In the genomic region with DNA sequence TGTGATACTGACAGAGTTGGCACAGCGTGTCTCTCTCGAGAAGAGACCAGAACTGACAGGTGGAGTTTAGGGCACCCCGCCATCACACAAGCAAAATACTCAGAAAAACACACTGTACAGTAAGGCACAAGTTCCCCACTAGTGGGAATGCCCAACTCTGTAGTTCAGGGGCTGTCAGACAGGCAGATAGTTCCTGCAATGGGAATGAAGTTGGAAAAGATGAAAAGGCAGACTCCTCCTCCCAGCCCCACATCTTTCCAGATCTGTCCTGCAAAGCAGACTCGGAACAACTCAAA, we compare ENCODE assay signal across 11 mouse cellular contexts.
DNase-seq lines count a peak whose midpoint lies in the region; ATAC-seq lines count a peak whose summit lies in the region.
"Had no signal": no experiment of that assay in that cellular context is flagged by ENCODE, and none has a peak within 500 bp of the region (broad histone marks: within the 10 kb centered on the region; RNA-seq: fewer than 3 reads in every experiment).

No protein-coding gene starts in this region.

- WGBS in forebrain, embryonic 12.5 days: 89% methylated on average over 4 of the region's 4 CpGs
- 95% methylated on average over 4 of the region's 4 CpGs for WGBS in forebrain, embryonic 11.5 days
- WGBS in liver, embryonic 13.5 days (ENCODE audit: insufficient replicate concordance): 68% methylated on average over 4 of the region's 4 CpGs
- 71% methylated on average over 4 of the region's 4 CpGs for WGBS in forebrain, embryonic 15.5 days

- no peak overlapping the region for H3K4me3 ChIP-seq in forebrain, embryonic 12.5 days (replicated peaks)
- H3K4me3 ChIP-seq in forebrain, embryonic 11.5 days (ENCODE audit: low read depth, low read length): no peak overlapping the region
- no peak overlapping the region for H3K4me3 ChIP-seq in liver, embryonic 13.5 days (replicated peaks)
- no peak overlapping the region for H3K4me3 ChIP-seq in forebrain, embryonic 15.5 days

- H3K4me1 ChIP-seq in forebrain, embryonic 12.5 days: peaks cover 9% of the 10 kb centered on the region
- 0 out of 2 replicates have a peak, but pooled peaks cover 1% of the 10 kb centered on the region for H3K4me1 ChIP-seq in forebrain, embryonic 11.5 days (replicated peaks; ENCODE audit: control insufficient read depth, insufficient read depth, low read length)
- no peaks in the 10 kb centered on the region for H3K4me1 ChIP-seq in liver, embryonic 13.5 days (replicated peaks)
- peaks cover 15% of the 10 kb centered on the region for H3K4me1 ChIP-seq in forebrain, embryonic 15.5 days

- H3K9me3 ChIP-seq in forebrain, embryonic 12.5 days: no peaks in the 10 kb centered on the region
- no peaks in the 10 kb centered on the region for H3K9me3 ChIP-seq in forebrain, embryonic 11.5 days (ENCODE audit: control insufficient read depth, low read length)
- H3K9me3 ChIP-seq in liver, embryonic 13.5 days (replicated peaks): no peaks in the 10 kb centered on the region
- no peaks in the 10 kb centered on the region for H3K9me3 ChIP-seq in forebrain, embryonic 15.5 days
- H3K9me3 ChIP-seq: heart, embryonic 13.5 days had no signal

- no peak for ATAC-seq in forebrain, embryonic 12.5 days (ENCODE audit: low FRiP score)
- ATAC-seq in forebrain, embryonic 11.5 days (replicated peaks; ENCODE audit: low FRiP score): no peak
- no peak for ATAC-seq in liver, embryonic 13.5 days (ENCODE audit: low read depth)
- peak; percentile 47; the same call in 1 of the 2 replicates for ATAC-seq in forebrain, embryonic 15.5 days (replicated peaks)
- 0 out of 2 replicates have a peak, but pooled peaks have one; percentile 29 for ATAC-seq in megakaryocyte-erythroid progenitor cell, adult 5-6 weeks (replicated peaks; ENCODE audit: low FRiP score, low TSS enrichment, poor library complexity, severe bottlenecking)

- H3K36me3 ChIP-seq in forebrain, embryonic 12.5 days (replicated peaks): no peaks in the 10 kb centered on the region
- no peaks in the 10 kb centered on the region for H3K36me3 ChIP-seq in forebrain, embryonic 11.5 days (ENCODE audit: control insufficient read depth, insufficient read depth, low read length)
- H3K36me3 ChIP-seq in liver, embryonic 13.5 days: no peaks in the 10 kb centered on the region
- no peaks in the 10 kb centered on the region for H3K36me3 ChIP-seq in forebrain, embryonic 15.5 days
- H3K36me3 ChIP-seq: heart, embryonic 13.5 days had no signal

- H3K9ac ChIP-seq in forebrain, embryonic 12.5 days: no peak overlapping the region
- no peak overlapping the region for H3K9ac ChIP-seq in forebrain, embryonic 11.5 days (ENCODE audit: low read length)
- no peak overlapping the region for H3K9ac ChIP-seq in liver, embryonic 13.5 days
- H3K9ac ChIP-seq in forebrain, embryonic 15.5 days (replicated peaks): no peak overlapping the region
- H3K9ac ChIP-seq: heart, embryonic 13.5 days had no signal

- DNase-seq in forebrain, embryonic 11.5 days (ENCODE audit: low spot score): no peak
- DNase-seq in liver, embryonic 13.5 days: no peak
- no peak for DNase-seq in liver
- DNase-seq in adrenal gland, postnatal 25 days: no peak
- DNase-seq in left cerebral cortex, adult 8-10 months (ENCODE audit: low spot score in 2 of 2): no peak
- DNase-seq: layer of hippocampus, postnatal 36 days; thymus, adult 2 months had no signal

- no peak overlapping the region for H3K27ac ChIP-seq in forebrain, embryonic 12.5 days
- no peak overlapping the region for H3K27ac ChIP-seq in forebrain, embryonic 11.5 days (ENCODE audit: low read depth, low read length)
- H3K27ac ChIP-seq in liver, embryonic 13.5 days: no peak overlapping the region
- no peak overlapping the region for H3K27ac ChIP-seq in forebrain, embryonic 15.5 days (replicated peaks)
- H3K27ac ChIP-seq: heart, embryonic 13.5 days had no signal

- H3K27me3 ChIP-seq in forebrain, embryonic 12.5 days: peaks cover 51% of the 10 kb centered on the region
- H3K27me3 ChIP-seq in forebrain, embryonic 11.5 days (ENCODE audit: control insufficient read depth, insufficient read depth, low read length): no peaks in the 10 kb centered on the region; the same call in 1 of the 2 replicates
- no peaks in the 10 kb centered on the region for H3K27me3 ChIP-seq in liver, embryonic 13.5 days
- H3K27me3 ChIP-seq in forebrain, embryonic 15.5 days: no peaks in the 10 kb centered on the region

- H3K4me2 ChIP-seq in forebrain, embryonic 12.5 days: 0 out of 2 replicates have a peak overlapping the region, but pooled peaks have one; percentile 15
- H3K4me2 ChIP-seq in forebrain, embryonic 11.5 days (ENCODE audit: low read depth, low read length, severe bottlenecking): no peak overlapping the region
- peak overlapping the region; percentile 30; the same call in 1 of the 2 replicates for H3K4me2 ChIP-seq in liver, embryonic 13.5 days
- H3K4me2 ChIP-seq in forebrain, embryonic 15.5 days (replicated peaks): no peak overlapping the region

Comparison
In these comparisons a context has a peak if more than half of its experiments do, and no peak if none do; other contexts are left out.
1. ATAC-seq: peak in forebrain, embryonic 15.5 days (single experiment) and megakaryocyte-erythroid progenitor cell, adult 5-6 weeks (single experiment); none in forebrain, embryonic 12.5 days (single experiment), forebrain, embryonic 11.5 days (single experiment) and liver, embryonic 13.5 days (single experiment).
2. H3K4me2 ChIP-seq: peak in forebrain, embryonic 12.5 days (single experiment) and liver, embryonic 13.5 days (single experiment); none in forebrain, embryonic 11.5 days (single experiment) and forebrain, embryonic 15.5 days (single experiment).